Mouse (Mus musculus): ENCODE results near the gene Eif4ebp2.

The Eif4ebp2 gene

DNA sequence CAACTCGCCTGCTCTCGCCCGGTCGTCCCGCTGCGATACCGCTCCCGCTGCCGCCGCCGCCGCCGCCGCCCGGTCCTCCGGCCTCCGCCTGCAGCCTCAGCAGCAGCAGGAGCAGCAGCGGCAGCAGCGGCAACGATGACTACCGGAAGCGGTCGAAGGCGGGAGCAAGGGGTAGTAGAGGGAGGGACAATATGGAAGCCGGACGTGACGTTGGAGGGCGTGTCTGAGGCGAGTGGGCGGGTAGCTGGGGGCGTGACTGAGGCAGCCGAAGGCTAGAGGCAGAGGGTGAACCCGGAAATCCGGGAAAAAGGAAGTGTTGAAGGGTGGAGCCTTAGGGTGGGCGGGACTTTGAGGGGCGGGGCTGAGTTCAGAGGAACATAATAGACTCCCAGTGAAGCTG is at the start of gene Eif4ebp2:
Eif4ebp2 (minus strand) TSS at position 17 of the 400 bp plus-strand sequence.
- peak; percentile 98 for DNase-seq (ENCODE audit: low read depth, low spot score)

DNA sequence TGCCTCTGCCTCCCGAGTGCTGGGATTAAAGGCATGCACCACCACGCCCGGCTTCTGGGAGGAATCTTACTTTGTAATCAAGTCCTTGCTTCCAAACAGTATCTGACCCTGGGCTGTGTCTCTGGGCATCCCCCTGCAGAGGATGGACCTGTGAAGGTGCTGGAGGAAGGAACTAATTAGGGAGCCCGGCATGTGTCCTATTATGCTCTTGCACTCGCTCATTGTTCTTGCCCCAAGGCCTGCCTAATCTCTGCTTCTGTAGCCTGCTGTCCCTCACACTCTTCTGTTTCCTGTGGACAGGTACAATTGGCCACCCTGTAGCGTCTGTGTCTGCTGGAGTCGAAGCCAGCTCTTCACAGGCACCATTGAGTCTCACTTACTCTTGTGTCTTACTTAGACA is 48.3 kb upstream of the Eif4ebp2 start:
- DNase-seq (ENCODE audit: low read depth, low spot score), result no peak

DNA sequence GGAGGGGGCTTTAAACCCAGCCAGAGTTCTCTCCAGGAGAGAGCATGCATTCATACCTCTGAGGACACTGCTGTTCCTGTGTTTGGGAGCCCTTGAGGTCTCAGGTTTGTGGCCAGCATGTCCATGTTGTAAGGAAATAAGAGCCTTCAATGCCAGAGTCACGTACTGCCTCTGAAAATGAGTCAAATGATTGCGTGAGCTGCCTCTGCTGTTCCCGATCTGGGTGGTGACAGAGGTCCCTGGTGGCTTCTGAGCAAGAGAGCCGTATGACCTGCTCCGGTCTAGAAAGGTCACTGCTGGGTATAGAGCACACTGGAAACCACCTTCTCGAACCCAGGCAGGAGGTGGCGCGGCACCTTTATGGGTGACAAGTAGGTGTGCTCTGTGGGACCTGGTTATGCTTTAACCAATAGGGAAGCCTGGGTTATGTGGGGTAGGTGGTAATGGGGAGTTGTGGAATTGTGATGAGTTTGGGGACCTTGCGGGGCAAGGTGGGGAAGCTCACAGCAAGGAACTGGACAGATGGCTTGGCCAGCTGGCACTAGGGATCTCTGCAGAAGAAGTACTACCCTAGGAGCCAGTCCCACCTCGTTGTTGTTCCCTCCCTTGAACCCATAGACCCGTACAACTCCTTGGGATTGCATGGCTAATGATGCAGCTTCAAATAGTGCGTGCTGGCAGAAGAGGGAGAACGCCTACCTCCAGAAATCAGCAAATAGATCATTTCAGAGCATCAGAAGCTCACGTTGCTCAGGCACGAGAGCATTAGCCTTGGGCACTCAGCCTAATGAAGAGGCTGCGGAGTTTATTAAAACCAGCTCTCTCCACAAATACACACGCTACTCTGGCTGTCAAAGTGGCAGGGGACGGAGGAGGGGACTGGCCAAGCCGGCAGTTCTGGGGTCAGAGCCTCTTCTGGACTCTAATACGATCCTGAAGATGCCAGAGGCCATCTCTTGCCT is 47.3 kb upstream of the Eif4ebp2 start:
- DNase-seq (ENCODE audit: low read depth, low spot score), result no peak

DNA sequence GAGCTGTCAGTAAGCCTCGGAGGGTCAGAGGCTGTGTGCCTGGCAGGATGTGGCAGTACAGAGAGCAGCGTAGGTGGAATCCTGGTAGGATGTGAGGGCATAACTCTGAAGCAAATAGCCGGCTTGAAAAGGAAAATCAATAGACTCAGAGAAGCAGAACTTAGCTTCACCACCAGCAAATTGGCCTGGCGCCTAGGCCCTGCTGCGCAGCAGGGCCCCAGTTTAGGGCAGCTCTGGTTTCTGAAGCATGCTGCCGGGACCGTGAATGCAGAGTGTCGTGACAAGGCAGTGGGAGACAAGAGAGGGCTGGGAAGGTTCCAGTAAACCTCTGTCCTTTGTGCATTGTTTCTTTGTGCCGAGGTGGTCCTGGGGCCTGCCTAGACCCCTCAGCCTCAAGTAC is 43.8 kb upstream of the Eif4ebp2 start:
- DNase-seq (ENCODE audit: low read depth, low spot score), result no peak

DNA sequence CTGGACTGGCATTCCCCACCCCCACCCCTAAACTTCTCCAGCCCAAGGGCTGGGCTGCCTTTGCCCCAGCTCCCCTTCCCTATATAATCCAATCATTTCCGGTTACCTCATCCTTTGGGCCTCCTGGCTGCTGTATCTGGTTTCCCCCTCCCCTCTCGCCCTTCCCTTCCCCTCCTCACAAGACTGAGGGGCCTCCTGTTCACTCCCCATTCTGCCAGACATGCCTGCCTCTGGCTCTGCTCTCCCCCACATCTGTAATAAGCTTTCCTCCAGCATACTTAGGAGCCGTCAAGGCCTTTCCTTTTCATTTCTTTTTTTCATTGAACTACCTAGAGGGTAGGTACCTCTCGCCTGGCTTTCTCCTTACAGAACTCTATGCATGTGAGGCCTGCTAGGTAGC is 43.0 kb upstream of the Eif4ebp2 start:
- DNase-seq (ENCODE audit: low read depth, low spot score), result no peak

DNA sequence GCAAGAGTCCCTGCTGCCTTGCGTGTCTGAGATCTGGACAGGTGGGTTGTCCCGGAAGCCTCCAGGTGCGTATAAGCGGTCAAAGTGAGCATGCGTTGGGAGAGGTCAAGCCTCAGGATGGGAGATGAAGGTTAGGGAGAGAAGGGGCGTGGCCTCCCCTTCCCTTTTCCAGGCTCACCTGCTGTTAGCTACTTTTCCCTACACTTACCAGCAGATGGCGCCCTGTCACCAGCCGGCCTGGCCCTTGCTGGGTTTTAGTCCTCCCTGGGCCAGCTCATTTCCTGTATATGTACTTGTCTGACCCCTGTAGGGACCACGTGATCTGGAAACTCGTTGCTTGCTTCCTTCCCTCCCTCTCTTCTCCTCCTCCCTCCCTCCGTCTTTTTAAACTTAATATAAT is 39.6 kb upstream of the Eif4ebp2 start:
- DNase-seq (ENCODE audit: low read depth, low spot score), result peak; percentile 83

DNA sequence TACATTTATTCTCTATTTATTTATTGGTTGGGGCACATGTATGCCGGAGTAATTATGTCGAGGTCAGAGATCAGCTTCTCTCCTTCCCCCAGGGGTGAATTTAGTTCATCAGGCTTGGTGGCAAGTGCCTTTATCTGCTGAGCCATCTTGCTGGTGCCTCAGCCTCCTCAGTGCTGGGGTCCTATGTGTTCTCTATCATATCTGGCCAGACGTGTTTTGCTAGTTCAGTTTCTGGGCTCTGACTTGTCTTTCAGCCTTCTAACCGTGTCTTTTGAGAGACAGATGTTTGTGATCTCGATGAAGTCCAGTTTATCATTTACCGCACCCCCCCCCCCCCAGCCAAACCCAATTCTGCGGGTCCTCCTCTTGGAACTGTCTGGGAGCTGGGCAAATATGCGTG is 39.1 kb upstream of the Eif4ebp2 start:
- DNase-seq (ENCODE audit: low read depth, low spot score), result no peak

DNA sequence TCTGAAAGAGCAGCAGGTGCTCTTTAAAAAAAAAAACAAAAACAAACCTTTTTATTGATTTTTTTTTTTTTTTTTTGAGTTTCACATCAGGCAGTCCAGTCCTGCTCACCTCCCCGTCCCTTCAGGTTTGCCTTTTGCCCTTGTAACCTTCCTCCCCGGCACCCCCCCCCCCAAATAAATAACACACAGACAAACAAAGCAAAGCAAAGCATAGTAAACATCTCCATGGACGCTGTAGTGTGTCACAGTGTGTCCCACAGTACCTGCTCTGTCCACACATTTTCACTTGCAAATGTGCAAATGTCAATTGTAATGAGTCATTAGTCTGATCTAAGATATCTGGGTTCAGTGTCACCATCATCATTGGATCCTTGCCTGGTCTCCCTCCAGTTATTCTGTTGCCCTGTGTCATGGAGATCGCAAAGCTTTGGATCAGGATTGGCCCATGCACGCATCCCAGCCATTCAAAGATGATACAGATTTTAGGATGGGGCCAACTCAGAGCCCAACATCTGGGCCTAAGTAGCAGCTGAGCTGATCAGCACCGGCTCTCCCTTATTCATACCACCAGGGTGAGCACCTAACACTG is 36.2 kb upstream of the Eif4ebp2 start:
- no peak for DNase-seq (ENCODE audit: low read depth, low spot score)

DNA sequence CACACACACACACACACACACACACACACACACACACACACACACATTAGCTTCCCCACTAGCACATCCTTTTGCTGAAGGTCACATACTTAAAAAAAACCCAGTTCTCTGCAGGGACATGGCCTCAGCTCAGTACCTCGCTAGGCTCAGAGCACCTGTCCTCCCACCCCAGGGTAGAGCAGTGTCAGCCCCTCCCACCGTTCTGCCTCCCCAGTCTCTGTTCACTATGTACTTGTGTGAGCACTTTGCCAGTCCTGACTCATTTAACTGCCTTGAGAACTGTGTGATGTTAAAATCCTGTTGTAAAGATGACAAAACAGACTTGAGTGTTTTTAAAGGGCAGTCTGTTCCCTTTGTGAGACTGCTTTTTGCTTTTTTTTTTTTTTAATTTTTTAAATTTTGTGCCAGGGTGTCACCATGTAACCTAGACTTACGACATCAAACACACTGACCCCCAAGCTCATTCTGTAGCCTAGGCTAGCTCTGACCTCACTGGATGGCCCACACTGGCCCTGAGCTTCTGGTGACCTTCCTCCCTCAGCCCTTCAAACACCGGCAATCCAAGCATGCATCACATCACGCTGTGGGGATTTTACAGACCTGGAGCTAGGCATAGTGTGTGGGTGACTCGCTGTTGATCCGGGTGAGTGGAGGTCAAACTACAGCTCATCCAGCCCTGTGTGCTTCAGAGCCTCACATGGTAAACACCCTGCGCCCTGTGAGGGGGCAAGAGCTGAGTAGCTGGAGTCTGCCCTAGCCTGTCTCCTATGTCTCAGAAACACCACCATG is 34.3 kb upstream of the Eif4ebp2 start:
- DNase-seq (ENCODE audit: low read depth, low spot score), result no peak

DNA sequence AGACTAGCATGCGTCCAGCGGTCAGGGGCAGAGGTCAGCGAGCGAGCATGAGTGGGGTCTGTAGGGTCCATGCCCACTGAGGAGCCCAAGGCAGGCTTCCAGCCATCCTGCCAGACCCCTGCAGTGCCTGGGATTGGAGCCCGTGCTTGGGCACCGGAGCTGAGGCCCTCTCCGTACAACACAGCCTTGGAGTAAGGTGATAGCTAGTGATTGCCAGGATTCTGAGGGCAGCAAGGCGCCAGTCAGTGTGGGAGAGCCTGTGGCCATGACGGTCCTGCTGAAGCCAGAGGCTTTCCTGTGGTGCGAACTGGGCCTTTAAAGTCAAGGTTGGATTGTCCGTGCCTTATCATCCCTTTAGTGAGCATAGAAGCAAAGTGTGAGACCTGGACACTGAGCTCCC is 32.3 kb upstream of the Eif4ebp2 start:
- DNase-seq (ENCODE audit: low read depth, low spot score), result no peak

DNA sequence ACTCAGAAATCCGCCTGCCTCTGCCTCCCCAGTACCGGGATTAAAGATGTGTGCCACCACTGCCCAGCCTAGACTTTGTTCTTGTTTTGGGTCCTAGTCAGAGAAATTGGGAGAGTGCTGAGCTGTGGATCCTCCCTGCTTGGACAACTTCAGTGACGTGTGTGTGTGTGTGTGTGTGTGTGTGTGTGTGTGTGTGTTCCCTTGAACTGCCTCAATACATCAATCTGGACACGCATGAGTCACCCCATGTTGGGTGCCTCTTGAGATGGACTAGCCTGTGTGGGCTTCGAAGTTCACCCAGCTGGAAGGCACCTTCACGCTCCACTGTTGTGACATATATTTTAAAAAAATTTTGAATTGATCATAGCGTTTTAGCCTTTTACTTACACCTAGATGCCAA is 30.3 kb upstream of the Eif4ebp2 start:
- DNase-seq (ENCODE audit: low read depth, low spot score), result no peak

DNA sequence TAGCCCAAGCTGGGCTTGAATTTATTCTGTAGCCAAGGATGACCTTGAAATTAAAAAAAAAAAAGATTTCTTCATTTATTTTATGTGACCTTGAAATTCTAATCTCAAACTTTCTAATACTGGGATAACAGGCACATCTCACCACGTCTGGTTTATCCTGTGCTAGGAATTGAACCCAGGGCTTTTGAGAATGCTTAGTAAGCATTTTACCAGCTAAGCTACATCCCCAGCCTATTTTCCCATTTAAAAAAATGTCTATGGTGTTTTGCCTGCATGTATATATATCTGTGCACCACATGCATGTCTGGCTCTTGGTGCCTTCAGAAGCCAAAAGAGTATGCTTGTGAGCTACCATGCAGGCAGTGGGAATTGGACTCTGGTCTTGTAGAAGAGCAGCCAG is 28.0 kb upstream of the Eif4ebp2 start:
- no peak for DNase-seq (ENCODE audit: low read depth, low spot score)

DNA sequence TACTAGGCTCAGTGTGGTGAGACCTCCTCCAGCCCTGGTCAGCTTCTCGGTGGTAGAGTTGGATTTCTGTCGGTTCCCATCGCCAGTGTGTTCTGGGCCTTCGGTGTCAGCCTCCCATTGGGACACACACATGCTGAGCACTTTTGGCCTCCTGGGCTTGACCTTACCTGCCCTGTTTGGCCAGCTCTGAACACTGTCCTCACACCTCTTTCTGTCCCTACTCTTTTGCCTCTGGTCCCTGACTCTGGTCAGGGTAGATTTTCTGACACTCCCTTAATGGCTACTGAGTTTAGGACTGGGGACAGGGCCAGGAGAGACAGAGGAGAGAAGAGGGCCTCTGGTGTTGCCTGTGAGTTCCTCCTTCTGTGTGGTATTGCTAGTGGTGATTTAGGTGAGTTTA is 27.5 kb upstream of the Eif4ebp2 start:
- no peak for DNase-seq (ENCODE audit: low read depth, low spot score)

DNA sequence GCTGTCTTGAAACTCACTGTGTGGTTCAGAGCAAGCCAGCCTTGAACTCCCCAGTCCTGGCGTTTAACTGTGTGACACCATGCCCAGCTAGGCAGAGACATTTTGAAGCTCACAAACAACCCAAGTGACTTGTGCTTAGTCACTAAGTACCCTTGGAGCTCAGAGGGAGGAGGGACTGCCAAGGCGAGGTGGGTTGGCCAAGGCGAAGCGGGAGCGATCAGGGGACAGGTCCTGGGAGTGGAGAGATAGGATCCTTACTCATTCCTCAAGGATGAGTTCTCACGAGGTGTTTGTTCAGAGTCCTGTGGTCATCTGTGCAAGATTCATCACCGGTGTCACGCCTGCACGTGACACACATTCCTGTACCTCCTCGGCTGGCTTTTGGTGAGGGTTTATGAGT is 27.0 kb upstream of the Eif4ebp2 start:
- no peak for DNase-seq (ENCODE audit: low read depth, low spot score)

DNA sequence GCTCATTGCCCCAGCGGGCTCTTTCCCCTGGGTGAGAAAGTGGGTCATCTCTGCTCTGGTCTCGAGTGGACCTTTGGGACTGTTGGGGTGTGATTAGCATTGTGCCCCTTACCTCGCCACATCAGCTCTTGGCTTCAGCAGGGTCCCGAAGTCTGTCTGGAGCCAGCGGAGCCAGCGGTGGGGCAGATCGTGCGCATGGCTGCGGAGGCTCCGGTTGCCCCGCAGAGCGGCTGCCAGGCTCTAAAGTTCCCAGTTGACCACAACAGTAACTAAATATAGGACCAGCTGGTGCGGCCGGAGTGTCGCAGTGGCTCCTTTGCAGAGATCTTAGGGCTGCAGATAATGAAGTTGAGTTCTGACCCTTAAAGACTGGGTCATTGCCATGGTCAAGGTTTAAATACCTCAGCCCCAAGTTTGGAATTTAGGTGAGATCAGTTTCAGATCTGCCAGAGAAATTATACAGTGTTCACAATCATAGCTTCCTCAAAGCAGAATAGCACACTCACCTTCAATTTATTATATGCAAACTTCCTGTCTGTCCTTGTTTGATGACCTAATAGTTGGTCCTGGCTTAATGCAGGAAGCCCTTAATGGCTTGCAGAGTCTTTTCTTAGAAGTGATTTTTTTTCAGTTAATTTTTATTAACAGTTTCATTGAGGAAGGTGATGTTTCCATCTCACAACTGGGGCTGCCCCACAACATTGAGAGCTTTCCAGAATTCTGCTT is 24.1 kb upstream of the Eif4ebp2 start:
- no peak for DNase-seq (ENCODE audit: low read depth, low spot score)

DNA sequence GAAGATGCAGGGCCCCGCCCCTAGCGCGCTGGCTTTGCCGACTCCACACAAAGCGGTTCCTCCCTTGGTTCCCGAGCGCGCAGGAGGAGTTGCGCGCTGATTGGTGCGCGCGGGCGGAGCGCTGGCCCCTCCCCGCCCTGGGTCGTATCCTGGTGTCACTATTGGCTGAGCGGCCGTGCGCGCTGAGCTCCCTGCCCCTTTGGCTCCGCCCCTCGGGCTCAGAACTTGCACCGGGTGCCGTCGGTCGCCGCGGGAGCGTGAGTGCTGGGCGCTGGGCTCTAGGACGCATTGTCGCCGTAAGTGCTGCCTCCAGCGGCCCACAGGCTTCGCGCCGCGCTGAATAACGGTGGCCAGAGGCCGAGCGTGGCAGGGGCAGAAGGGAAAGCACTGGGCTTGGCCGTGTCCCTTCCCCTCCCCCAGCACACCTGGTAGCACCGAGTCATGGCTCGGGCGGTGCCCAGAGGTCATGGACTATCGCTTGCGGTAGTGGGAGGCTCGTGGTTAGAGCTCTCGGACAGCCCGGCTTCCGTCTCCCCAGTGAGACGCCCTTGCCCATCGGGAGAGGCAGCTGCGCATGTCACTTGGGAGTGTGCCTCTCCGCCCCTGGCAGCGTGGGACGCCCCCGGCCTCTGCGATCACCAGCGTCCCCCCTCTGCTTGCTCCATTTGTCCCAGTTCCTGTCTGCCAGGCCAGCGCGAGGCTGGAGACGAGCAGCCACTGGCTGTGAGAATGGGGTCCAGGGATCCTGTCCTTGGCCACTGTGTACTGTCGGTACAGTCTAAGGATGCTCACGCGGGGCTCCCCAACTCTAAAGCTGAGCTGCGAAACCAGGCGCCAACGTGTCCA is 23.4 kb upstream of the Eif4ebp2 start, which contains the start of gene Lrrc20:
Lrrc20 (plus strand) TSS at position 208 of the 846 bp plus-strand sequence.
- DNase-seq (ENCODE audit: low read depth, low spot score), result peak; percentile 97

DNA sequence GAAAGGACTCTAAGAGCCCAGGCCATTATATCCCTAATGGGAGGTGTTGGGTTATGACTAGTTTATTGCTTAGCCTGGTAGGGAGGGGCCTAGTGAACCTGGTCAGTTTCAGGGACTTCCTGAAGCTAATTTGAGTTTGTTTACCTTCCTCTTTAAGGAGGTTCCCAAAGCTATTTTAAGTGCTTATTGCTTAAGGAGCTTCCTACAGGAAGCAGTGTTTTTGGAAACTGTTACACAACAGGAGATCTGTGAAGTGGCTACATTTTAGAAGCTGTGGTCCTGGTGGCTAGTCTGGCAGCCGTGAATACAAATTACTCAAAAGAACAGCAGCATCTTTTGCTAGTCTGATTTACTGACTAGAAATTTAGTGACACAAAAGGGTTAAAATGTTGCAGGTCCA is 21.9 kb upstream of the Eif4ebp2 start:
- no peak for DNase-seq (ENCODE audit: low read depth, low spot score)

DNA sequence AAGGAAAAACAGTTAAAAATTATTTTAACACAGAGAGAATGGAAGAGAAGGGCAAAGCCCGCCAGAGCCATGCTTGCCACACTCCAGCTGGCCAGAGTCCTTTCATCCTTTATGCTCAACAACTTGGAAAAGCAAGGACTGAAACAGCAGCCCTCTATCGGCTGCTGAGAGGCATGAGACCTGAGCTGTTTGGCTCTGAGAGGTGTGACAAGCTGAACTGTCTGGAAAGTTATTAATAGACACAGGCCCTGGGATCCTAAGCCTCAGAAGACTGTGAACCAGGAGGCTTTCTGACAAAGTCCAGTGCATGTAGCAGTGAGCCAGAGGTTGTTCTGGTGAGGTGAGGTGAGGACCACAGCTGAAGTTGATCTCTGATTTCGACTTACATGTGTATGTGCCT is 21.2 kb upstream of the Eif4ebp2 start:
- DNase-seq (ENCODE audit: low read depth, low spot score), result no peak

DNA sequence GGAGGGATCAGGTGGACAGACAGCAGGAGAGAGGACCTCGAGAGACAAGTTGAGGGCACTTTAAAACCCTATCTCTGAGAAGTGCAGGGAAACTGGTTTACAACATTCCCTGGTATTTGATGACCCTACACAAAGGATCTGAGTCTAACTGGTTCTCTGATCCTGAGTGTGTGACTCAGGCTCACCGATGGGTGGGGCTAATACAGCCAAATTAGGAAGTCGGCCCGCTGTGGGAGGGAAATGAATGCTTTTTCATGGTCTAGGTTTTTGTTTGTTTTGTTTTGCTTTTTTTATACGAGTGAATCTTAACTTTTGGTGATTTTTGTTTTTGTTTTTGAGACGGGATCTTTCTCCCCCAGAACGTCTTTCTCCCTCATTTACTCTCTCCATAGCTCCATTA is 16.4 kb upstream of the Eif4ebp2 start:
- no peak for DNase-seq (ENCODE audit: low read depth, low spot score)

DNA sequence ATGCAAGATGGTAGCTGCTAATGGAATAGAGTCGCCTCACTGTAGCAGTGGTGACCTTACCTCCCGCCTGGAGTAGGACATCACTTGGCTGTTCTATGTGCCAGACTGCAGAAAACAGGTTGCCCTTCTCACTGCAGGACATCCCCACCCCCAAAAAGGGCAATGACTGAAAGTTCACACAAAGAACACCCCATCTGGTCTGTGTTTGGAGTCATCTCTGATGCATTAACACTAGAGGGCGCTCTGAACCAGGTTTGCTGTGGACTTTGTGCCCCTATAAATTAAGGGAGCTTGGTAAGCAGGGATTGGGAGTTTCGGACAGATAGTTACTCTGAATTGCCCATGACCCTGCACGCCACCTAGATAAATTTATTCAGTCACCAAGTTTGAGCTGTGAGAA is 14.4 kb upstream of the Eif4ebp2 start:
- DNase-seq (ENCODE audit: low read depth, low spot score), result peak; percentile 60

DNA sequence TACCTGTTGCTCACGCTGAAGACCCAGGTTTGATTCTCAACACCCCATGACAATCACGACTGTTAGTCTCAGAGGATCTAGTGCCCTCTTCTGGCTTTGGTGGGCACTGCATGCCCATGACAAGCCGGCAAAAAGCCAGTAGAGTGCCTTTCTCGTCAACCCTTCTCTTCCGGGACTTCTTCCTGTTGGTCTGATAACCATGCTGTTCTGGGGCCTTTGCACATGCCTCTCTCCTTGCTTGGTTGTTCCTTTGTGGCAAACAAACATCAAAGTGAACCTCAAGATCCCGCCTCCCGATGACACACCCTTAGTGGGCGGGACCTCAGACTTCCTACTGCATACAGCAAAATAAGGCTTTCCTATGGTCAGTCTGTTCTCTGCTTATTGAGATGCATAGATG is 13.8 kb upstream of the Eif4ebp2 start:
- DNase-seq (ENCODE audit: low read depth, low spot score), result no peak
